11 mouse cellular contexts compared by ENCODE assay signal in genomic region chr9:30207631-30208030, GRCm38 (mm10).
"Had no signal": no experiment of that assay in that cellular context is flagged by ENCODE, and none has a peak within 500 bp of the region (broad histone marks: within the 10 kb centered on the region; RNA-seq: fewer than 3 reads in every experiment).

No protein-coding gene starts in this region.

- DNase-seq: lung, adult 18-20 months; lung, embryonic 14.5 days; lung, postnatal 10 days; lung, postnatal 4 days; midbrain, embryonic 14.5 days; retina, postnatal 1 day; right cerebral cortex, postnatal 4 days; spleen, adult 18-20 months; thymus, adult 2 months; thymus, postnatal 25 days; thymus, postnatal 4 days had no signal
